Comparison of ENCODE assay signal across 2 mouse cellular contexts in the genomic region with DNA sequence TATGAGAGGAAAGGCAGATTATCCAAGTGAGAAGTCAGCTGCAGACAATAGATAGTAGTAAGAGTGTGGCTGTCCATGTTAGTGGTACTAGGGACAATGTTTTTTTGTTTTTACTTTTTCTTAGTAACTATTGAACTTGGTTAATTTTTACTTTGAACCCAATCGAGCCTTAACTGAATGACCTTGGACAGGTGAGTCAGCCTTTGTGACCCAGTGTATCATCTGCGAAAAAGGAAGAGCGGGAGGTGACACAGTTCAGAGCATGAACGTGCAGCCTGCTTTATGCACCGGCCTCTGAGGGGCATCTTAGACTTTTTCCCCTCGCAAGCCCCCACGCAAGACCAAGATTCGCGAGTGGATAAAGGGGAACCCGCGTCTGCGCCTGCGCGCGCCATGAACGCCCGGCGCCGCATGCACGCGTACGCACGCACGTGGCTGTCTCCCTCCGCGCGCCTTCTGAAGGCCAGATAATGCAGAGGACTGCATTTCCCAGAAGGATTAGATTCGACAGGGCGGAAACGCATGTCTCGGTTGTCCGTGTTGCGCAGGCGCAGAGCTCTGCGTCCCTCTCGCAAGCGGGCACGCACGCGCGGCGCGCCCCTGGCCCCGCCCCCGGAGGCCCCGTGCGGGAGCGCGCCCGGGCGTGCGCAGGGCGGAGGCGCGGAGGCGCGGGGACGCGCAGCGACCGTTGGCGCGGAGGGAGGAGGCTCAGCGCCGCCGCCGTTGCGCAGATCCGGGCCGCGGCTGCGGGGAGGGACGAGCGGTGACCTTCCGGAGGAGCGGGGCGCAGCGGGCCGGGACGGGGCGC.
A peak's percentile ranks its signal among the peaks of the same experiment; 100 is the strongest.
TF ChIP-seq lines count a peak whose summit lies in the region.

No protein-coding gene starts in this region.

TF ChIP-seq in C2C12, 6 proteins besides CTCF, POLR2A, EP300 and RAD21:
- TF ChIP-seq USF1 (IDR thresholded peaks at IDR 0.05; ENCODE audit: low read depth): peak; percentile 76
- peak; percentile 98 for TF ChIP-seq MAX (IDR thresholded peaks at IDR 0.05)
- no peak for TF ChIP-seq MYOG (IDR thresholded peaks at IDR 0.05; ENCODE audit: control insufficient read depth, extremely low read depth, insufficient read length)

TF ChIP-seq in myocyte, 11 proteins besides CTCF, POLR2A, EP300 and RAD21:
- no peak for TF ChIP-seq CEBPB (IDR thresholded peaks at IDR 0.05; ENCODE audit: insufficient read depth, poor library complexity, severe bottlenecking)
- TF ChIP-seq SRF (IDR thresholded peaks at IDR 0.05; ENCODE audit: control insufficient read depth, insufficient read length, low read depth): no peak
- no peak for TF ChIP-seq TCF3 (IDR thresholded peaks at IDR 0.05; ENCODE audit: insufficient read length, low read depth)
- TF ChIP-seq USF1 (IDR thresholded peaks at IDR 0.05; ENCODE audit: low read depth): peak; percentile 73
- peak in 1 of 3 experiments; percentile 1 for TF ChIP-seq MYOD1 (IDR thresholded peaks at IDR 0.05; ENCODE audit: control insufficient read depth in 1 of 3, insufficient read length in 2 of 3, low read depth in 2 of 3)
- TF ChIP-seq MYOG (IDR thresholded peaks at IDR 0.05; ENCODE audit: control insufficient read depth in 1 of 3, insufficient read depth in 1 of 3, insufficient read length in 2 of 3, low read depth in 2 of 3): peak in 1 of 3 experiments; percentile 7
- TF ChIP-seq MAX (IDR thresholded peaks at IDR 0.05; ENCODE audit: low read depth): peak; percentile 48
- TF ChIP-seq REST (IDR thresholded peaks at IDR 0.05; ENCODE audit: insufficient read depth, insufficient read length): no peak
- no peak for TF ChIP-seq TCF12 (IDR thresholded peaks at IDR 0.05; ENCODE audit: insufficient read depth, poor library complexity, severe bottlenecking)
- TF ChIP-seq E2F4 (IDR thresholded peaks at IDR 0.05; ENCODE audit: insufficient read depth): no peak
- TF ChIP-seq POLR2AphosphoS2 (IDR thresholded peaks at IDR 0.05; ENCODE audit: insufficient read length, low read depth): peak; percentile 91
